Mouse (Mus musculus) liver, embryonic 13.5 days (tissue): Measurements from ENCODE around the gene Rab7. TPM values are rescaled to one million over a fixed set of nuclear protein-coding genes. Genes with fewer than 3 reads are reported as not detected.
A peak's percentile ranks its signal among the peaks of the same experiment; 100 is the strongest.

Experiments used
- ATAC-seq: fragments of 200-750 bp; cut with Nextera tagmentation; 2 replicates; pipeline ENCODE4 v1.8.0; 2017; ENCODE audit warnings: low read depth, mild to moderate bottlenecking, moderate number of reproducible peaks, moderate library complexity
- DNase-seq: peaks from one replicate; pipeline ENCODE4 v3.0.0; 2022
- H3K27ac ChIP-seq: fragments of 300-500 bp; sonication (generic); 2 replicates; pipeline ENCODE4 v1.5.1; 2015; ENCODE audit warnings: moderate library complexity, mild to moderate bottlenecking, inconsistent platforms
- H3K27me3 ChIP-seq: fragments of 300-500 bp; sonication (generic); 2 replicates; pipeline ENCODE4 v1.6.1; 2015; ENCODE audit warnings: mild to moderate bottlenecking, inconsistent platforms
- H3K36me3 ChIP-seq: fragments of 300-500 bp; sonication (generic); 2 replicates; pipeline ENCODE4 v1.6.1; 2015; ENCODE audit warnings: mild to moderate bottlenecking, inconsistent platforms
- H3K4me1 ChIP-seq: fragments of 300-500 bp; sonication (generic); replicated peaks from 2 replicates; pipeline ENCODE4 v1.6.1; 2015; ENCODE audit warnings: inconsistent platforms
- H3K4me2 ChIP-seq: fragments of 300-500 bp; sonication (generic); 2 replicates; pipeline ENCODE4 v1.6.1; 2015; ENCODE audit warnings: inconsistent platforms, mild to moderate bottlenecking, moderate library complexity
- H3K4me3 ChIP-seq: fragments of 300-500 bp; sonication (generic); replicated peaks from 2 replicates; pipeline ENCODE4 v1.5.1; 2015; ENCODE audit warnings: mild to moderate bottlenecking, inconsistent platforms
- H3K9ac ChIP-seq: fragments of 300-500 bp; sonication (generic); 2 replicates; pipeline ENCODE4 v1.6.1; 2015; ENCODE audit warnings: mild to moderate bottlenecking, inconsistent platforms
- H3K9me3 ChIP-seq: fragments of 300-500 bp; sonication (generic); replicated peaks from 2 replicates; pipeline ENCODE4 v1.6.1; 2016; ENCODE audit warnings: inconsistent platforms
- WGBS: fragments of 180-500 bp; shearing (Covaris S2); methylation state at CpG from one replicate; pipeline ENCODE4 v1.1.7; 2015; ENCODE audit not compliant: insufficient replicate concordance; 5-methylcytosine and 5-hydroxymethylcytosine counted together
- polyA plus RNA-seq: library from polyadenylated mRNA; unstranded; fragments of >200 nt; fragmentation: Nextera tagmentation; extraction: Ambion mirVana; gene quantifications from 2 replicates; pipeline ENCODE4 v1.2.1, GENCODE M21; 2015

Gene Rab7
- polyA plus RNA-seq, 1 experiment from 2014 or later = 108 TPM

- H3K4me3 ChIP-seq = no peak overlapping the region
- H3K27me3 ChIP-seq = no peaks in the 10 kb centered on the region
- WGBS = 74% methylated on average over 4 of the region's 4 CpGs
- no peaks in the 10 kb centered on the region for H3K9me3 ChIP-seq
- H3K27ac ChIP-seq = no peak overlapping the region
- H3K4me1 ChIP-seq = peaks cover 25% of the 10 kb centered on the region
- no peak for ATAC-seq
- DNase-seq = no peak
- H3K36me3 ChIP-seq = peaks cover 46% of the 10 kb centered on the region
- H3K4me2 ChIP-seq = no peak overlapping the region
- no peak overlapping the region for H3K9ac ChIP-seq
Observed at GRCm38 (mm10) chr6:87998358-87998757, 46.7 kb downstream of the Rab7 start.

GRCm38 (mm10) chr6:87997706-87998265 is 47.3 kb downstream of the Rab7 start:
- ATAC-seq = peak; percentile 22; the same call in 1 of the 2 replicates
- no peak overlapping the region for H3K27ac ChIP-seq
- WGBS = 59% methylated on average over 7 of the region's 7 CpGs
- no peaks in the 10 kb centered on the region for H3K9me3 ChIP-seq
- H3K9ac ChIP-seq = no peak overlapping the region
- H3K27me3 ChIP-seq = no peaks in the 10 kb centered on the region
- H3K4me1 ChIP-seq = peaks cover 30% of the 10 kb centered on the region
- peaks cover 40% of the 10 kb centered on the region for H3K36me3 ChIP-seq
- H3K4me3 ChIP-seq = no peak overlapping the region
- peak; percentile 65 for DNase-seq
- H3K4me2 ChIP-seq = no peak overlapping the region

GRCm38 (mm10) chr6:87996606-87997005 is 48.5 kb downstream of the Rab7 start:
- Histone ChIP-seq H3K4me1 (peaks cover 36% of the 10 kb centered on the region), H3K36me3 (peaks cover 28% of the 10 kb centered on the region)
- WGBS = 78% methylated on average over 9 of the region's 9 CpGs

GRCm38 (mm10) chr6:87995519-87995918 is 49.6 kb downstream of the Rab7 start:
- ATAC-seq (no peak), DNase-seq (no peak)
- WGBS = 51% methylated on average over 4 of the region's 4 CpGs
- no peak overlapping the region for H3K9ac ChIP-seq
- H3K9me3 ChIP-seq = no peaks in the 10 kb centered on the region
- peaks cover 17% of the 10 kb centered on the region for H3K36me3 ChIP-seq
- H3K27ac ChIP-seq = no peak overlapping the region
- no peaks in the 10 kb centered on the region for H3K27me3 ChIP-seq
- H3K4me1 ChIP-seq = peaks cover 45% of the 10 kb centered on the region
- H3K4me3 ChIP-seq = no peak overlapping the region
- H3K4me2 ChIP-seq = no peak overlapping the region

More at GRCm38 (mm10) chr6:87996606-87997005, 48.5 kb downstream of the Rab7 start:
- Histone ChIP-seq H3K27ac (no peak overlapping the region), H3K4me3 (no peak overlapping the region), H3K9ac (no peak overlapping the region), H3K27me3 (no peaks in the 10 kb centered on the region), H3K9me3 (no peaks in the 10 kb centered on the region), H3K4me2 (no peak overlapping the region)
- ATAC-seq (no peak), DNase-seq (no peak)

GRCm38 (mm10) chr6:87993790-87994571 is 51.1 kb downstream of the Rab7 start:
- peaks cover 50% of the 10 kb centered on the region for H3K4me1 ChIP-seq
- H3K4me2 ChIP-seq = peak overlapping the region; percentile 64
- peak overlapping the region; percentile 47 for H3K4me3 ChIP-seq
- H3K9ac ChIP-seq = peak overlapping the region; percentile 38; the same call in 1 of the 2 replicates
- no peak for DNase-seq
- H3K9me3 ChIP-seq = no peaks in the 10 kb centered on the region
- peaks cover 5% of the 10 kb centered on the region for H3K36me3 ChIP-seq
- H3K27ac ChIP-seq = peak overlapping the region; percentile 70
- WGBS = 17% methylated on average over 18 of the region's 18 CpGs
- ATAC-seq = peak; percentile 79
- H3K27me3 ChIP-seq = 0 out of 2 replicates have a peak, but pooled peaks cover 3% of the 10 kb centered on the region

- DNase-seq (no peak), ATAC-seq (peak; percentile 52)
- 0 out of 2 replicates have a peak, but pooled peaks cover 4% of the 10 kb centered on the region for H3K27me3 ChIP-seq
- no peak overlapping the region for H3K4me3 ChIP-seq
- H3K9me3 ChIP-seq = no peaks in the 10 kb centered on the region
- peak overlapping the region; percentile 70 for H3K27ac ChIP-seq
- peaks cover 50% of the 10 kb centered on the region for H3K4me1 ChIP-seq
- no peaks in the 10 kb centered on the region for H3K36me3 ChIP-seq
- H3K9ac ChIP-seq = no peak overlapping the region
- WGBS = 22% methylated on average over 6 of the region's 6 CpGs
- H3K4me2 ChIP-seq = no peak overlapping the region
Observed at GRCm38 (mm10) chr6:87992733-87993132, 52.3 kb downstream of the Rab7 start.

- no peak overlapping the region for H3K9ac ChIP-seq
- no peaks in the 10 kb centered on the region for H3K36me3 ChIP-seq
- ATAC-seq = no peak
- WGBS = 85% methylated on average over 1 of the region's 1 CpGs
- H3K4me1 ChIP-seq = peaks cover 50% of the 10 kb centered on the region
- 0 out of 2 replicates have a peak, but pooled peaks cover 7% of the 10 kb centered on the region for H3K27me3 ChIP-seq
- no peaks in the 10 kb centered on the region for H3K9me3 ChIP-seq
- H3K27ac ChIP-seq = no peak overlapping the region; the same call in 1 of the 2 replicates
- H3K4me2 ChIP-seq = no peak overlapping the region
- H3K4me3 ChIP-seq = no peak overlapping the region
- DNase-seq = no peak
Observed at GRCm38 (mm10) chr6:87991886-87992285, 53.2 kb downstream of the Rab7 start.

GRCm38 (mm10) chr6:87991216-87991615 is 53.9 kb downstream of the Rab7 start:
- Histone ChIP-seq H3K4me3 (no peak overlapping the region), H3K27ac (no peak overlapping the region), H3K9me3 (no peaks in the 10 kb centered on the region), H3K27me3 (peaks cover 10% of the 10 kb centered on the region; the same call in 1 of the 2 replicates), H3K36me3 (no peaks in the 10 kb centered on the region), H3K4me1 (peaks cover 49% of the 10 kb centered on the region), H3K4me2 (no peak overlapping the region), H3K9ac (no peak overlapping the region)
- WGBS = 40% methylated on average over 4 of the region's 4 CpGs
- DNase-seq (no peak), ATAC-seq (no peak)

GRCm38 (mm10) chr6:87982506-87982905 is 62.6 kb downstream of the Rab7 start:
- Histone ChIP-seq H3K4me1 (peaks cover 10% of the 10 kb centered on the region), H3K9me3 (no peaks in the 10 kb centered on the region), H3K27ac (no peak overlapping the region), H3K4me3 (no peak overlapping the region), H3K27me3 (peaks cover 76% of the 10 kb centered on the region), H3K4me2 (no peak overlapping the region), H3K36me3 (no peaks in the 10 kb centered on the region), H3K9ac (no peak overlapping the region)
- ATAC-seq (no peak), DNase-seq (no peak)
- 45% methylated on average over 9 of the region's 9 CpGs for WGBS

GRCm38 (mm10) chr6:87981547-87982256 is 63.4 kb downstream of the Rab7 start, which contains the start of gene H1fx:
TSS of gene H1fx (minus strand) at chr6:87981637.
- H3K27me3 ChIP-seq = peaks cover 72% of the 10 kb centered on the region
- H3K9ac ChIP-seq = peak within 1 kb of the TSS; percentile 53
- 2% methylated on average over 38 of the region's 55 CpGs for WGBS
- H3K4me2 ChIP-seq = peak within 1 kb of the TSS; percentile 67
- DNase-seq (no peak), ATAC-seq (peak; percentile 45)
- H3K9me3 ChIP-seq = no peaks in the 10 kb centered on the region
- peak within 1 kb of the TSS; percentile 63 for H3K4me3 ChIP-seq
- H3K27ac ChIP-seq = no peak within 1 kb of the TSS
- H3K4me1 ChIP-seq = peaks cover 10% of the 10 kb centered on the region
- H3K36me3 ChIP-seq = no peaks in the 10 kb centered on the region

- ATAC-seq (peak; percentile 12; the same call in 1 of the 2 replicates), DNase-seq (no peak)
- H3K27me3 ChIP-seq = peaks cover 68% of the 10 kb centered on the region
- H3K36me3 ChIP-seq = no peaks in the 10 kb centered on the region
- WGBS = under 1% methylated on average over 56 of the region's 56 CpGs
- peak overlapping the region; percentile 63 for H3K4me3 ChIP-seq
- peaks cover 10% of the 10 kb centered on the region for H3K4me1 ChIP-seq
- H3K9me3 ChIP-seq = no peaks in the 10 kb centered on the region
- H3K27ac ChIP-seq = no peak overlapping the region
- peak overlapping the region; percentile 67 for H3K4me2 ChIP-seq
- peak overlapping the region; percentile 49 for H3K9ac ChIP-seq
Observed at GRCm38 (mm10) chr6:87981030-87981485, 64.0 kb downstream of the Rab7 start.
